12 mouse cellular contexts compared by ENCODE assay signal in the genomic region with DNA sequence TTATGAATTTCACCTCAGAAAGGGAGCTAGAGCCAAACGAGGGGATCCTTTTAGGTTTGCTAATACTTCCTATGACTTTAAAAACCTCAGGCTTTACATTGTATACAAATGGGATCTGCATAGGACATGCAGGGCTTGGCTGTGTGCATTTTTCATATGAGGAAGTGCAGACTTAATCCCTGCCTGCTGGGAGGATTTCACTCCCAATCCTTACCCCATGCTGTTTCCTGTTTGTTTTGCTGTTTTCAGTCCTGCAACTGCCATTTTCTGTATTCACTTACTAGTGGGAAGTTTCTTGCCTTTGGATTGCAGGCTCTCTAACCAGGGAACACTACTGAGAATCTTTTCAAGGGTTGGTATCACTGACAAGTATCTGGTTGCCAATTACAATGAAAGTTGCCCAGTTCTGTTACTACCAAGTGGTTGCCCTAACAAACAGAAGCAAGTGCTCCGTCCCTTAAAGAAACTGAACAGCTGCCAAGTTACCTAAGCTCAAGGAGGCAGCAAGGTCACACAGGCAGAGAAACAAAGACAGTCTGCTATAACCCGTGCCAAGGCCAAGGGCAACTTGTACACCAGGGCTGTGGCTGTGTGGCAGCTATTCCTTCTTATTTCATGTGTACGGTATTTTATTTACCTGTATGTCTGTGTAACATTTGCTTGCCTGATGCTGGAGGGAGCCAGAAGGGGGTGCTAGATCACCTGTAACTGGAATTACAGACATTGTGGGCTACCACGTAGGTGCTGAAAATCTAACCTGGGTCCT. TPM values are rescaled to one million over a fixed set of nuclear protein-coding genes. Genes with fewer than 3 reads are reported as not detected.
A peak's percentile ranks its signal among the peaks of the same experiment; 100 is the strongest.
DNase-seq lines count a peak whose midpoint lies in the region; ATAC-seq and TF ChIP-seq lines count a peak whose summit lies in the region.
"Had no signal": no experiment of that assay in that cellular context is flagged by ENCODE, and none has a peak within 500 bp of the region (broad histone marks: within the 10 kb centered on the region; RNA-seq: fewer than 3 reads in every experiment).

No protein-coding gene starts in this region.

- H3K27ac ChIP-seq in gastrocnemius, adult 2 months = no peak overlapping the region
- H3K27ac ChIP-seq in liver, embryonic 12.5 days = no peak overlapping the region
- H3K27ac ChIP-seq: hindbrain, embryonic 10.5 days; liver, embryonic 13.5 days had no signal

- no peaks in the 10 kb centered on the region for H3K27me3 ChIP-seq in liver, embryonic 12.5 days (replicated peaks)
- H3K27me3 ChIP-seq: liver, embryonic 13.5 days had no signal

- H3K4me2 ChIP-seq in liver, embryonic 12.5 days = no peak overlapping the region
- H3K4me2 ChIP-seq: liver, embryonic 13.5 days had no signal

- H3K4me1 ChIP-seq in liver, embryonic 12.5 days = no peaks in the 10 kb centered on the region
- H3K4me1 ChIP-seq: hindbrain, embryonic 10.5 days; liver, embryonic 13.5 days had no signal

- peaks cover 10% of the 10 kb centered on the region for H3K36me3 ChIP-seq in liver, embryonic 12.5 days

- DNase-seq in gastrocnemius, adult 2 months = no peak
- DNase-seq in gastrocnemius, postnatal 14 days = no peak
- DNase-seq in liver (peak; percentile 21), ES-CJ7 (ENCODE audit: low read depth, low spot score) (peak; percentile 59)
- peak; percentile 13 for DNase-seq in kidney, postnatal 10 days
- no peak for DNase-seq in right cerebral cortex, postnatal 4 days
- DNase-seq: cerebellum, adult 9-10 months; liver, embryonic 13.5 days had no signal

- no peak overlapping the region for H3K4me3 ChIP-seq in gastrocnemius, adult 2 months
- no peak overlapping the region for H3K4me3 ChIP-seq in liver, embryonic 12.5 days
- H3K4me3 ChIP-seq: hindbrain, embryonic 10.5 days; liver, embryonic 13.5 days had no signal

- intact Hi-C loops in gastrocnemius, adult 2 months (cut with DNase I) = no loop called here
- intact Hi-C loops in gastrocnemius, postnatal 14 days (cut with DNase I; ENCODE audit: low total_unique reads) = no loop called here

- H3K9me3 ChIP-seq in liver, embryonic 12.5 days (replicated peaks) = no peaks in the 10 kb centered on the region
- H3K9me3 ChIP-seq: hindbrain, embryonic 10.5 days; liver, embryonic 13.5 days had no signal

- peak; percentile 9; the same call in 1 of the 2 replicates for TF ChIP-seq CTCF in gastrocnemius, adult 2 months (IDR thresholded peaks at IDR 0.05)

- ATAC-seq in liver, embryonic 12.5 days = no peak
- no peak for ATAC-seq in monocyte, adult 5-6 weeks (replicated peaks; ENCODE audit: insufficient number of reproducible peaks, low FRiP score, low TSS enrichment, poor library complexity, severe bottlenecking)
- ATAC-seq: activated CD4-positive, CD25-positive, alpha-beta regulatory T cell, adult 4 months had no signal

- WGBS in liver, embryonic 12.5 days (ENCODE audit: insufficient replicate concordance) = 72% methylated on average over 5 of the region's 5 CpGs

- no peak overlapping the region for H3K9ac ChIP-seq in liver, embryonic 12.5 days
- H3K9ac ChIP-seq: liver, embryonic 13.5 days had no signal

RNA-seq across cellular contexts. Expression of a gene that starts 12.2 kb away (rescaled TPM):
- total RNA-seq in gastrocnemius, adult 2 months (2021) = 10 to 100 TPM; 10.2 to 10.8 TPM
- total RNA-seq in gastrocnemius, postnatal 14 days (2021) = 1 to 10 TPM; 7.6 to 8.1 TPM
- polyA plus RNA-seq in liver, embryonic 12.5 days (2016; fragmentation: Nextera tagmentation; extraction: Ambion mirVana) = 10.9 and 11.1 TPM in 2 replicates
- 4.9 to 9.2 TPM (median 7.2 TPM) in 3 replicates for total RNA-seq in monocyte, adult 5-6 weeks (2017)

RNA-seq across cellular contexts. Expression of a gene that starts 25.4 kb away (rescaled TPM):
- total RNA-seq in gastrocnemius, adult 2 months (2021) = under 1 TPM; 0.31 to 0.59 TPM
- total RNA-seq in gastrocnemius, postnatal 14 days (2021) = under 1 TPM; 0.25 to 0.38 TPM
- 0.63 and 0.74 TPM in 2 replicates for polyA plus RNA-seq in liver, embryonic 12.5 days (2016; fragmentation: Nextera tagmentation; extraction: Ambion mirVana)
- 14.8 to 50.7 TPM (median 16.8 TPM) in 3 replicates for total RNA-seq in monocyte, adult 5-6 weeks (2017)

Comparison
In these comparisons a context has a peak if more than half of its experiments do, and no peak if none do; other contexts are left out.
1. DNase-seq: peak in liver (single experiment), ES-CJ7 (single experiment) and kidney, postnatal 10 days (single experiment); none in gastrocnemius, adult 2 months (single experiment), gastrocnemius, postnatal 14 days (single experiment) and right cerebral cortex, postnatal 4 days (single experiment).